Mouse (Mus musculus) right cerebral cortex, postnatal 36 days (tissue): Measurements from ENCODE around the gene Rufy3.

Experiments
- DNase-seq, 2 experiments: peaks; one replicate each; pipeline ENCODE4 v3.0.0; 2022; ENCODE audit warnings: low spot score in 2 of 2, mixed read lengths in 1 of 2

Gene Rufy3

GRCm38 (mm10) chr5:88685306-88685705 lies 120.5 kb downstream of the Rufy3 start:
- no peak for DNase-seq

- DNase-seq = no peak
These were observed 121.0 kb downstream of the Rufy3 start for GRCm38 (mm10) chr5:88685745-88686299.

- DNase-seq = no peak
These were observed 123.2 kb downstream of the Rufy3 start for GRCm38 (mm10) chr5:88687996-88688406.

- no peak for DNase-seq
These were observed 123.8 kb downstream of the Rufy3 start for GRCm38 (mm10) chr5:88688583-88689187.

GRCm38 (mm10) chr5:88689279-88689938 lies 124.6 kb downstream of the Rufy3 start:
- no peak for DNase-seq

- no peak for DNase-seq
These were observed 126.1 kb downstream of the Rufy3 start for GRCm38 (mm10) chr5:88690681-88691505.

GRCm38 (mm10) chr5:88691506-88692095 lies 126.8 kb downstream of the Rufy3 start:
- no peak for DNase-seq

GRCm38 (mm10) chr5:88692586-88692985 lies 127.7 kb downstream of the Rufy3 start:
- no peak for DNase-seq

- no peak for DNase-seq
These were observed 128.2 kb downstream of the Rufy3 start for GRCm38 (mm10) chr5:88693057-88693456.

GRCm38 (mm10) chr5:88697291-88697690 lies 132.5 kb downstream of the Rufy3 start:
- DNase-seq = no peak

GRCm38 (mm10) chr5:88699251-88699913 lies 134.5 kb downstream of the Rufy3 start:
- DNase-seq = no peak
